Comparison of ENCODE assay signal across 1 mouse cellular context in genomic region chr8:95487800-95488697, GRCm38 (mm10).
TF ChIP-seq lines count a peak whose summit lies in the region.

No protein-coding gene starts in this region.

TF ChIP-seq in CH12.LX, 34 proteins besides CTCF, POLR2A, EP300 and RAD21 (continued from another document):
- TF ChIP-seq RCOR1 (conservative IDR thresholded peaks at IDR 0.05; ENCODE audit: low read depth, low read length) (no peak), SIN3A (IDR thresholded peaks at IDR 0.05; ENCODE audit: low read length) (no peak), MEF2A (IDR thresholded peaks at IDR 0.05; ENCODE audit: borderline replicate concordance, low read depth, low read length) (no peak), MYC (IDR thresholded peaks at IDR 0.05; ENCODE audit: low read depth, low read length) (no peak), POLR2AphosphoS2 (IDR thresholded peaks at IDR 0.05; ENCODE audit: low read depth, low read length) (no peak), MAFK (IDR thresholded peaks at IDR 0.05; ENCODE audit: insufficient replicate concordance, low read length) (no peak), CHD2 (IDR thresholded peaks at IDR 0.05; ENCODE audit: low read length) (no peak), NELFE (IDR thresholded peaks at IDR 0.05; ENCODE audit: low read depth, low read length) (no peak), IRF4 (IDR thresholded peaks at IDR 0.05; ENCODE audit: low read depth, low read length) (no peak), USF1 (IDR thresholded peaks at IDR 0.05; ENCODE audit: low read depth, low read length) (no peak), ETS1 (conservative IDR thresholded peaks at IDR 0.05; ENCODE audit: low read depth, low read length) (no peak), E2F4 (IDR thresholded peaks at IDR 0.05; ENCODE audit: insufficient replicate concordance, low read depth, low read length) (no peak)
